In the genomic region with DNA sequence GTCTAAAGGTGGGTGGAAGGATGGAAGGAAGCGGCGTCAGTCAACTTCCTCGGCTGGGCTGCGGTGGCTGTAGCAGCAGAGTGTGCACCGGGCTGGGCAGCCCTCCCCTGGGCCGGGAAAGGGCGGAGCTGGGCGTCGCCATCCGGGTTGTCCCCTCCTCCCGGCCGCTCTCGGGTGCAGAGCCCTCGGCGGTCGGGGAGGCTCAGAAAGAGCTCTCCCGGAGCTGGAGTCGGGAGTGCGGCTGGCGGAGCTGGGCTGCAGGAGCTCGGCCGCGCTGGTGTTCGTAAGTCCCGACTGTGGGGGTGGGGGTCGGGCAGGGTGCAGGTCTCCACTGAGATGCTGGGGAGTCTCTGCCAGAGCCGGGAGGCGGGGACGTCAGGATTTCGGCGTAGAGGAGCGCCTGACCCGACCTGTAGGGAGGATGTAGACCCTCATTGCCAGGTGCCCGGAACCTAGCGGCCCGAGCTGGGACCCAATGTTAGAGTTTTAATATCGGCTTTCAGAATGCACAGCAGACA, we compare ENCODE assay signal across 8 mouse cellular contexts. TPM values are rescaled to one million over a fixed set of nuclear protein-coding genes. Genes with fewer than 3 reads are reported as not detected.
A peak's percentile ranks its signal among the peaks of the same experiment; 100 is the strongest.
DNase-seq lines count a peak whose midpoint lies in the region; ATAC-seq and TF ChIP-seq lines count a peak whose summit lies in the region.

Gene Paqr8 (plus strand): TSS at position 203 of the 518 bp plus-strand sequence.

- H3K9me3 ChIP-seq in hindbrain, embryonic 16.5 days (ENCODE audit: control insufficient read depth, low read length) = no peaks in the 10 kb centered on the region

- H3K4me2 ChIP-seq in hindbrain, embryonic 16.5 days (ENCODE audit: low read length) = peak within 1 kb of the TSS; percentile 77

- TF ChIP-seq CTCF in Patski (IDR thresholded peaks at IDR 0.05) = no peak

- POLR2A ChIA-PET in Patski (lab: Charles Lee) = interaction anchor here (0.5 kb wide), 1 partner anchor 20 kb away, joined by 3 read pairs; no protein-coding TSS in a partner anchor

- peak within 1 kb of the TSS; percentile 77 for H3K4me3 ChIP-seq in hindbrain, embryonic 16.5 days (ENCODE audit: low read length)

- no peaks in the 10 kb centered on the region for H3K36me3 ChIP-seq in hindbrain, embryonic 16.5 days (ENCODE audit: control insufficient read depth, insufficient read depth, low read length)

- WGBS in hindbrain, embryonic 16.5 days = under 1% methylated on average over 37 of the region's 37 CpGs

- CTCF ChIA-PET in Patski (lab: Charles Lee) = interaction anchor here (1.0 to 1.9 kb wide), 4 partner anchors 10 to 88 kb away, joined by 3 to 7 read pairs (median 3); no protein-coding TSS in a partner anchor

- no peak for DNase-seq in Patski (ENCODE audit: low read depth, low spot score)
- DNase-seq in cerebellum, postnatal 14 days = peak; percentile 81 to 89
- DNase-seq in gastrocnemius, adult 18-20 months (ENCODE audit: low spot score) = peak; percentile 75
- peak; percentile 74 for DNase-seq in left cerebral cortex, adult 11 months (ENCODE audit: low spot score)
- peak; percentile 91 for DNase-seq in lung, postnatal 36 days
- peak; percentile 83 for DNase-seq in retina, embryonic 14.5 days (ENCODE audit: low spot score)
- peak; percentile 79 to 83 for DNase-seq in thymus, postnatal 36 days

- in situ Hi-C loops in Patski (cut with MboI; ENCODE audit: low pct_unique_long_range_greater_than_20kb) = no loop called here

- H3K9ac ChIP-seq in hindbrain, embryonic 16.5 days (ENCODE audit: low read depth, low read length) = peak within 1 kb of the TSS; percentile 78

- H3K4me1 ChIP-seq in hindbrain, embryonic 16.5 days (ENCODE audit: control insufficient read depth, insufficient read depth, low read depth, low read length) = peaks cover 3% of the 10 kb centered on the region

- peak; percentile 99 for ATAC-seq in Patski
- peak; percentile 97 for ATAC-seq in hindbrain, embryonic 16.5 days

- H3K27ac ChIP-seq in hindbrain, embryonic 16.5 days (ENCODE audit: low read depth, low read length) = peak within 1 kb of the TSS; percentile 76

- no peaks in the 10 kb centered on the region for H3K27me3 ChIP-seq in Patski
- H3K27me3 ChIP-seq in hindbrain, embryonic 16.5 days (replicated peaks; ENCODE audit: control insufficient read depth, insufficient read depth, low read length) = no peaks in the 10 kb centered on the region

RNA-seq across cellular contexts. Expression of gene Paqr8, which starts in this region (rescaled TPM):
- polyA plus RNA-seq in Patski (2021) = 7.5 TPM
- under 1 TPM; 0.73 to 0.76 TPM for total RNA-seq in gastrocnemius, adult 18-20 months (2021)
- 40.6 and 43.4 TPM in 2 replicates for polyA plus RNA-seq in hindbrain, embryonic 16.5 days (2015; fragmentation: Nextera tagmentation; extraction: Ambion mirVana)

Comparison
In these comparisons a context has a peak if more than half of its experiments do, and no peak if none do; other contexts are left out.
1. Peak in DNase-seq in gastrocnemius, adult 18-20 months; RNA of the gene not detected or under 1 TPM.